Mouse (Mus musculus) erythroid progenitor cell, adult 5-6 weeks (primary cell): ENCODE data around the gene Prrt2. TPM values are rescaled to one million over a fixed set of nuclear protein-coding genes. Genes with fewer than 3 reads are reported as not detected.

Experiments used
- total RNA-seq, 2 experiments: library from RNA; stranded (forward) in 1 of 2; stranded (reverse) in 1 of 2; fragments of 150-400 nt in 1 of 2; fragments of 186-747, 209-891 nt in 1 of 2; gene quantifications; 2 replicates each; pipeline versions ENCODE4 v1.2.3 to v1.2.4; 2015 to 2017; ENCODE audit warnings: low replicate concordance in 2 of 2

Prrt2 gene
- total RNA-seq, 2 experiments from 2014 or later = 0.84 TPM; not detected in 1

Other genes starting within 250 kb of the Prrt2 start
Only the 30 nearest of the 32 such genes appear.
- 63.7 and 105 TPM in 2 replicates for gene Ppp4c, start 228.7 kb downstream of the Prrt2 start, total RNA-seq (2015; ENCODE audit: low replicate concordance)
- gene Ppp4c, start 228.7 kb downstream of the Prrt2 start, total RNA-seq (2017; ENCODE audit: low replicate concordance) = 52.8 and 67.6 TPM in 2 replicates
- gene Fam57b, start 223.5 kb downstream of the Prrt2 start, total RNA-seq (2015; ENCODE audit: low replicate concordance) = not detected in 2 replicates
- gene Fam57b, start 223.5 kb downstream of the Prrt2 start, total RNA-seq (2017; ENCODE audit: low replicate concordance) = not detected in 2 replicates
- gene 4930451I11Rik, start 189.6 kb downstream of the Prrt2 start, total RNA-seq (2015; ENCODE audit: low replicate concordance) = not detected in 2 replicates
- not detected in 2 replicates for gene 4930451I11Rik, start 189.6 kb downstream of the Prrt2 start, total RNA-seq (2017; ENCODE audit: low replicate concordance)
- gene Doc2a, start 173.8 kb downstream of the Prrt2 start, total RNA-seq (2015; ENCODE audit: low replicate concordance) = not detected in 2 replicates
- not detected in 2 replicates for gene Doc2a, start 173.8 kb downstream of the Prrt2 start, total RNA-seq (2017; ENCODE audit: low replicate concordance)
- 50.8 and 63.3 TPM in 2 replicates for gene Hirip3, start 159.2 kb downstream of the Prrt2 start, total RNA-seq (2015; ENCODE audit: low replicate concordance)
- 193 and 296 TPM in 2 replicates for gene Hirip3, start 159.2 kb downstream of the Prrt2 start, total RNA-seq (2017; ENCODE audit: low replicate concordance)
- gene Ino80e, start 158.8 kb downstream of the Prrt2 start, total RNA-seq (2015; ENCODE audit: low replicate concordance) = 19.1 and 20.1 TPM in 2 replicates
- 20.2 and 30.4 TPM in 2 replicates for gene Ino80e, start 158.8 kb downstream of the Prrt2 start, total RNA-seq (2017; ENCODE audit: low replicate concordance)
- gene Taok2, start 136.5 kb downstream of the Prrt2 start, total RNA-seq (2015; ENCODE audit: low replicate concordance) = 23.1 and 38.2 TPM in 2 replicates
- 65.6 and 76.2 TPM in 2 replicates for gene Taok2, start 136.5 kb downstream of the Prrt2 start, total RNA-seq (2017; ENCODE audit: low replicate concordance)
- 3.2 and 5.4 TPM in 2 replicates for gene Tmem219, start 98.3 kb downstream of the Prrt2 start, total RNA-seq (2015; ENCODE audit: low replicate concordance)
- gene Tmem219, start 98.3 kb downstream of the Prrt2 start, total RNA-seq (2017; ENCODE audit: low replicate concordance) = 4.0 and 10.4 TPM in 2 replicates
- gene Kctd13, start 92.3 kb downstream of the Prrt2 start, total RNA-seq (2015; ENCODE audit: low replicate concordance) = 21.6 TPM in 1 of 2 replicates, not detected in the other
- 0.53 and 3.3 TPM in 2 replicates for gene Kctd13, start 92.3 kb downstream of the Prrt2 start, total RNA-seq (2017; ENCODE audit: low replicate concordance)
- gene Asphd1, start 71.6 kb downstream of the Prrt2 start, total RNA-seq (2015; ENCODE audit: low replicate concordance) = not detected in 2 replicates
- gene Asphd1, start 71.6 kb downstream of the Prrt2 start, total RNA-seq (2017; ENCODE audit: low replicate concordance) = not detected in 2 replicates
- gene Sez6l2, start 70.6 kb downstream of the Prrt2 start, total RNA-seq (2015; ENCODE audit: low replicate concordance) = not detected in 2 replicates
- gene Sez6l2, start 70.6 kb downstream of the Prrt2 start, total RNA-seq (2017; ENCODE audit: low replicate concordance) = 0.45 TPM in 1 of 2 replicates, not detected in the other
- 29.8 and 30.3 TPM in 2 replicates for gene Cdipt, start 45.3 kb downstream of the Prrt2 start, total RNA-seq (2015; ENCODE audit: low replicate concordance)
- 19.7 and 27.1 TPM in 2 replicates for gene Cdipt, start 45.3 kb downstream of the Prrt2 start, total RNA-seq (2017; ENCODE audit: low replicate concordance)
- 2.9 TPM in 1 of 2 replicates, not detected in the other for gene Cdiptos, start 45.1 kb downstream of the Prrt2 start, total RNA-seq (2015; ENCODE audit: low replicate concordance)
- not detected in 2 replicates for gene Cdiptos, start 45.1 kb downstream of the Prrt2 start, total RNA-seq (2017; ENCODE audit: low replicate concordance)
- 0.36 and 0.42 TPM in 2 replicates for gene Mvp, start 6.6 kb downstream of the Prrt2 start, total RNA-seq (2015; ENCODE audit: low replicate concordance)
- 6.7 and 7.7 TPM in 2 replicates for gene Mvp, start 6.6 kb downstream of the Prrt2 start, total RNA-seq (2017; ENCODE audit: low replicate concordance)
- gene Pagr1b, start 4.7 kb downstream of the Prrt2 start, total RNA-seq (2015; ENCODE audit: low replicate concordance) = not detected in 2 replicates
- 0.64 and 11.8 TPM in 2 replicates for gene Pagr1b, start 4.7 kb downstream of the Prrt2 start, total RNA-seq (2017; ENCODE audit: low replicate concordance)
- 24.1 and 46.9 TPM in 2 replicates for gene Pagr1a, start 3.9 kb downstream of the Prrt2 start, total RNA-seq (2015; ENCODE audit: low replicate concordance)
- 10.6 and 26.2 TPM in 2 replicates for gene Pagr1a, start 3.9 kb downstream of the Prrt2 start, total RNA-seq (2017; ENCODE audit: low replicate concordance)
- gene Gm42742, start 114 bp downstream of the Prrt2 start, total RNA-seq (2015; ENCODE audit: low replicate concordance) = 1.7 TPM in 1 of 2 replicates, not detected in the other
- gene Gm42742, start 114 bp downstream of the Prrt2 start, total RNA-seq (2017; ENCODE audit: low replicate concordance) = 10.8 and 28.1 TPM in 2 replicates
- gene Maz, start 5.8 kb upstream of the Prrt2 start, total RNA-seq (2015; ENCODE audit: low replicate concordance) = 175 and 179 TPM in 2 replicates
- 96.8 and 123 TPM in 2 replicates for gene Maz, start 5.8 kb upstream of the Prrt2 start, total RNA-seq (2017; ENCODE audit: low replicate concordance)
- 651 and 861 TPM in 2 replicates for gene Kif22, start 21.3 kb upstream of the Prrt2 start, total RNA-seq (2015; ENCODE audit: low replicate concordance)
- 380 and 614 TPM in 2 replicates for gene Kif22, start 21.3 kb upstream of the Prrt2 start, total RNA-seq (2017; ENCODE audit: low replicate concordance)
- gene Zg16, start 66.1 kb upstream of the Prrt2 start, total RNA-seq (2015; ENCODE audit: low replicate concordance) = 3.6 and 9.2 TPM in 2 replicates
- gene Zg16, start 66.1 kb upstream of the Prrt2 start, total RNA-seq (2017; ENCODE audit: low replicate concordance) = 1.2 and 6.0 TPM in 2 replicates
- 18.0 and 25.9 TPM in 2 replicates for gene AI467606, start 70.1 kb upstream of the Prrt2 start, total RNA-seq (2015; ENCODE audit: low replicate concordance)
- 10.5 and 12.7 TPM in 2 replicates for gene AI467606, start 70.1 kb upstream of the Prrt2 start, total RNA-seq (2017; ENCODE audit: low replicate concordance)
- gene Qprt, start 101.0 kb upstream of the Prrt2 start, total RNA-seq (2015; ENCODE audit: low replicate concordance) = not detected in 2 replicates
- 1.8 TPM in 1 of 2 replicates, not detected in the other for gene Qprt, start 101.0 kb upstream of the Prrt2 start, total RNA-seq (2017; ENCODE audit: low replicate concordance)
- gene Spn, start 116.6 kb upstream of the Prrt2 start, total RNA-seq (2015; ENCODE audit: low replicate concordance) = 16.2 and 30.2 TPM in 2 replicates
- 30.8 and 32.0 TPM in 2 replicates for gene Spn, start 116.6 kb upstream of the Prrt2 start, total RNA-seq (2017; ENCODE audit: low replicate concordance)
- gene Cd2bp2, start 174.8 kb upstream of the Prrt2 start, total RNA-seq (2015; ENCODE audit: low replicate concordance) = 18.7 and 25.2 TPM in 2 replicates
- 43.6 and 63.3 TPM in 2 replicates for gene Cd2bp2, start 174.8 kb upstream of the Prrt2 start, total RNA-seq (2017; ENCODE audit: low replicate concordance)
- gene Tbc1d10b, start 187.3 kb upstream of the Prrt2 start, total RNA-seq (2015; ENCODE audit: low replicate concordance) = 25.6 and 36.4 TPM in 2 replicates
- 85.3 and 173 TPM in 2 replicates for gene Tbc1d10b, start 187.3 kb upstream of the Prrt2 start, total RNA-seq (2017; ENCODE audit: low replicate concordance)
- 24.3 and 28.1 TPM in 2 replicates for gene Mylpf, start 187.7 kb upstream of the Prrt2 start, total RNA-seq (2015; ENCODE audit: low replicate concordance)
- gene Mylpf, start 187.7 kb upstream of the Prrt2 start, total RNA-seq (2017; ENCODE audit: low replicate concordance) = 25.7 and 48.9 TPM in 2 replicates
- 2.5 and 2.9 TPM in 2 replicates for gene Zfp553, start 211.8 kb upstream of the Prrt2 start, total RNA-seq (2015; ENCODE audit: low replicate concordance)
- gene Zfp553, start 211.8 kb upstream of the Prrt2 start, total RNA-seq (2017; ENCODE audit: low replicate concordance) = 0.77 and 10.0 TPM in 2 replicates
- 36.0 and 65.2 TPM in 2 replicates for gene Sept1, start 211.9 kb upstream of the Prrt2 start, total RNA-seq (2015; ENCODE audit: low replicate concordance)
- 24.0 and 44.4 TPM in 2 replicates for gene Sept1, start 211.9 kb upstream of the Prrt2 start, total RNA-seq (2017; ENCODE audit: low replicate concordance)
- gene Zfp771, start 223.1 kb upstream of the Prrt2 start, total RNA-seq (2015; ENCODE audit: low replicate concordance) = 4.0 TPM in 1 of 2 replicates, not detected in the other
- gene Zfp771, start 223.1 kb upstream of the Prrt2 start, total RNA-seq (2017; ENCODE audit: low replicate concordance) = 0.26 TPM in 1 of 2 replicates, not detected in the other
- gene Dctpp1, start 239.5 kb upstream of the Prrt2 start, total RNA-seq (2015; ENCODE audit: low replicate concordance) = 12.2 and 21.6 TPM in 2 replicates
- 6.2 and 11.1 TPM in 2 replicates for gene Dctpp1, start 239.5 kb upstream of the Prrt2 start, total RNA-seq (2017; ENCODE audit: low replicate concordance)